Mouse (Mus musculus): Measurements from ENCODE around the gene Klhl23.
"Not testable (repeated sequence)": the region's sequence is repeated elsewhere in the genome, so short reads cannot be mapped to it uniquely, and the experiment has no call there.

Klhl23 gene

DNA sequence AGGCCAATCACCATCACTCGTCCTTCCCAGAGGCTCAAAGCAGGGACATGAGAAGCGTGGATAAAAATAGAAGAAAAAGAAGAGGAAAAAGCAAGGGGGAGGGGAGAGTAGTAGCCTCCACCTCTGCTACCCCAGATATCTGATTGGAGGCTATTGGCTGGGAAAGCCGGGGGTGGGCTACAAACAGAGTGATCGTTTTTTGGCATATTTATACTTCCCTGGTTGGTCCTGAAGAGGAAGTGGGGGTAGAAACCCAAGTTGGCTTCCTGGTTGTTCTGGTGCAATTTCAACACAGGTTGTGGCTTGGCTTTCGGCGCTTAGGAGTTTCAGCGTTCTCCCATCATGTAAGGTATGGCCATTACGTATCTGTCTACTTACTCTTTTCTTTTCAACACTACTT, at the start of gene Klhl23:
Gene Klhl23, plus strand, starts transcription at position 234 of the 400 bp plus-strand sequence.
- in situ Hi-C loops (cut with MboI; ENCODE audit: unreplicated experiment in 2 of 2) = no loop called here

DNA sequence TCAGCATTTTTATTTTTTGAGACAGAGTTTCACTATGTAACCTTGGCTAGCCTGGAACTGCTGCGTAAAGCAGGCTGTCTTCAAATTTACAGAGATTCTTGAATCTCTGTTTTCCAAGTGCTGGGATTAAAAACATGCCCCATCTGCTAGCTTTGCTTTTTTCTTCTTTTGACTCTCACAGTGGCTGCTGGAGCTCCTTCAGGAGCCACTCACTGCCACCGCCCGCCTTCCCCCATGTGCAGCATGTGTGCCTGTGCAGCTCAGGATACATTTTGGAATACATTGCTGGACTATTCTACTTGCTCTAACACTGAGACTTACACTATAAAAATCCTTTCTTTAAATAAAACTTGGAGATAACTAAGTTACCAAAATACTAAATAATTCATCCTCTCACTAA, 48.4 kb upstream of the Klhl23 start:
- in situ Hi-C loops (cut with MboI; ENCODE audit: unreplicated experiment in 2 of 2) = loop anchor here in 1 of 2 experiments (10.0 kb wide), 1 partner anchor 139 kb away; no protein-coding TSS in a partner anchor

DNA sequence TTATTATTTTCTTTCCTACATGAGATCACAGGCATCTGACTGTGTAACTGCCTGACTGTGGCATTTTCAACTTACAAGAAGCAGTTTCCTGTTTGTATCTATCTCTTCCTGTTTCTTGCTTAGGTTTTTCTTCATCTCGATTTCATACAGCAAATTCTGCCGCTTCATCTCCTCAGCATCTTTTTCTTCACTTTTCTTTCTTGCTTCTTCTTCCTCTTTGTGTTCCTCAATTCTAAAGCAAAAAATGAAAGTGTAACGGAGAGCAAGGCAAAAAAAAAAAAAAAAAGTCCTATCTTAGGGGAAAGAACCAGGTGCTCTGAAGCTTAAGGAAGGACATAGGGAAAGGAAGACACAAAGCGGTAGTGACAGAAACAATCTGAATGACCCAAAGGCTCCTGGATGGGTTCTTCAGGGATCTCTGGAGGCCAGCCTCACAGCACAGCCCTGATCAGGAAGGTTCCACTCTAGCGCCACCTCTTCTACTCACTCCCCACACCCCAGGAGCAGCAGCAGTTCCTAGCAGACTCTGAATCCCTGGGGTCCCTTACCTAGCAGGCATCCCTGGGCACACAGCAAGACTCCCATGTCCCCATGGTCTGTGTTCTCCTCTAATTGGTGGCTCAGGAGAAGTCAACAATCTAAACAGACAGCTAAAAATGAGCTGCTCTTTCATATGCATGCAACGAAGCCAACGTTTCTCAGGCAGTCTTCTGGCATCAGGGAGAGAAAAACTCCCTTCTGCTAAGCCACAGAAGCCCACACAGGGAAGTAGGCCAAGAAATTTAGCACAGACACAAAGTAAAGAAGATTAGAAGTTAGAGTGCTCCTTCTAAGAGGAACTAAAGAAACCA, 43.5 kb upstream of the Klhl23 start:
- in situ Hi-C loops (cut with MboI; ENCODE audit: unreplicated experiment in 2 of 2) = loop anchor here in 1 of 2 experiments (10.0 kb wide), 1 partner anchor 143 kb away; no protein-coding TSS in a partner anchor

DNA sequence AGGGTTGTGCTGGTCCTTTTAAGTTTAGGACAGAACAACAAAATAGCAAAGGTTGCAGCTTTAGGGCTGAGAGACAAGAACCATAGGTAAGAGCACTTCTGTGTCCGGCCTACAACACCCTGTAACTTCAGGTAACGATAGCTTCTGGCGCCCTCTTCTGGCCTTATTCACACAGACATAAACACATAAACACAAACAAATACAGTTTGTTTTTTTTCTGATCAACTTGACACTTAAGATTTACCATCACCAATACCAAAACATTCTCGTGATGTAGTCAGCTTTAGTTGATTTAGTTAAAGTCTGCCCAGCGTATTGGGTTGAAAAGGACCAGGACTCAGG, 42.9 kb upstream of the Klhl23 start:
- in situ Hi-C loops (cut with MboI; ENCODE audit: unreplicated experiment in 2 of 2) = loop anchor here in 1 of 2 experiments (10.0 kb wide), 1 partner anchor 144 kb away; no protein-coding TSS in a partner anchor

DNA sequence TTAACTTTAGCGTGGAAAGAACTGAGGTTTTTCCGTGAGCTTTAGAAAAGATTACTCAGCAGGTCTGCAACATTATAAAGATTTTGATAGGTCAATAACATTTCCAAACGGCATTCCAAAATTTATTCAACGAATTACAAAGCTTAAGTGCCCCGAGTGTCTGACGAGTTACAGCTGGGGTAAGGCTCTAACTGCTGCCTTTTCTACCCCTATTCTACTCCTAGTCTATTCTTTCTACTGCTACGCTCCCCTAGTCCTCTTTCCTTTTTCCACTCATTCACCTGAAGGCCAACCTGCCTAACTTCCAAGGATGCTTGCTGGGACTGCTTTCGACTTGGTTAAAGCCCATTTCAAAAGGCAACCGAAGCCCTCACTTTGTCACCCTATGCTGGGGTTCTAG, 32.8 kb upstream of the Klhl23 start:
- in situ Hi-C loops (cut with MboI; ENCODE audit: unreplicated experiment in 2 of 2) = no loop called here

DNA sequence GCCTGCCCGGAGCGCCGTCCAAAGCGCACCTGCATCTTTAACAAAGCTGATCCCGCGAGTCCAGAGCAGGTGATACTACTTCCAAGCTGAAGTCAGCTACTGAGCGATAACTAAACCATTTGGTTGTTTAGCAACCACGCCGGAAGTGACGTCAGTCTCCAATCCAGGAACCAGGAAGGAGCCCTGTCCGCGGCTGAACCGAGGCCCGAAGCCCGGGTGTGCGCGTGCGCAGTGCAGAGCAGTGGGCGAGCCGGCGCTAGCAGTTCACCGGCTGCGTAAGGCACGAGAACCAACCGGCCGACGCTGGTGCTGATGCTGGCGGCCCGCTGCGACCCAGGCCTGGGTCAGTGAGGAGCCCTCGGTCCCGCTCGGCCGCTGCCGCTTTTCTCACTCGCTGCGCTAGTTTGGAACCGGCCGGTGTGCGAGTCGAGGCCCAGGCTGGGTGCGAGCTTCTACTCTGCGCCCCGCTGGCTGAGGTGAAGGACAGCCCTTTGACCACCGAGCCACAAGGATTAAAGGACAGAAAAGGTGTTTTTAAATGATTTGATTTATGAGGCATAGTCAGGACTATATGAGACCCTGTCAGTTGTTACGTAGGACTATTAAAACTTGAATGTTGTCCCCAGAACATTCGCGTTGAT, 32.2 kb upstream of the Klhl23 start, which contains the start of the genes Ccdc173 and Phospho2:
Gene Ccdc173, minus strand, starts transcription at position 147 of the 641 bp plus-strand sequence.
Gene Phospho2, plus strand, starts transcription at position 195 of the 641 bp plus-strand sequence.
- in situ Hi-C loops (cut with MboI; ENCODE audit: unreplicated experiment in 2 of 2) = loop anchor here in 1 of 2 experiments (5.0 kb wide), 1 partner anchor 152 kb away; no protein-coding TSS in a partner anchor

DNA sequence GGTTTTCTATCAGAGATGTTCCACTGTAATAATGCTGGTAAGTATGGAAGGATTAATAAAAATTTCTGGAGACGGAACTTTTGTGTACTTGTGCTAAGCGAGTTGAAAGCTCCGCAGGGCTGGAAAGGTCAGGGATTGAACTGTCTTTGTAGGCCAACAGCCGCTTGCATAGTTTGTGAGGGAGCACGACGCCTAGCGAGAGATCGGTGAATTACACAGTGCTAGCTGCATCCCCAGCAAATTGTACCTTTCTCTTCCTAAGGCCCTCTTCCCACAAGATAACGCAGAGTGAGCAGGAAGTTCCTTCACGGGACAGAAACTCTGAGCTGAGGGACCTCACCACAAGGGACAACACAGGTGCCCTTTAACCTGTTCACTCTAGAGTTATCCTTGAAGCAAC, 31.5 kb upstream of the Klhl23 start:
- in situ Hi-C loops (cut with MboI; ENCODE audit: unreplicated experiment in 2 of 2) = loop anchor here in 1 of 2 experiments (5.0 kb wide), 1 partner anchor 153 kb away; no protein-coding TSS in a partner anchor

DNA sequence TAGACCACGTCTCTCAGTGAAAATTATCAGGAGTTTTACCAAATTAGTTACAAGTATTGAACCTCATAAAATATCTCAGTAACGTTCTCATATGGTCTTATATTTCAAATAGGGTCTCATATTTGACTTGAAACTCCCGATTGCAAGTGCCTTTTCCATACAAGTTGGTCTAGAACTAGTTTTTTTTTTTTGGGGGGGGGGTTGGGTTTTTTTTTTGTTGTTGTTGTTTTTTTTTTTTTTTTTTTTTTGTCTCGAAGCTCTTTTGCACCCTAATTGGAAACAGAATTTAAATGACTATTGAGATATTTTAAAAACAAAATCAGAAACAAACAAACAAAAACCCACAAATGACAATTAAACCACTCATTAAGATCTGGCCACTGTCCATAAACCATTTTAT, 31.0 kb upstream of the Klhl23 start:
- in situ Hi-C loops (cut with MboI; ENCODE audit: unreplicated experiment in 2 of 2) = loop anchor here in 1 of 2 experiments (5.0 kb wide), 1 partner anchor 153 kb away; no protein-coding TSS in a partner anchor

DNA sequence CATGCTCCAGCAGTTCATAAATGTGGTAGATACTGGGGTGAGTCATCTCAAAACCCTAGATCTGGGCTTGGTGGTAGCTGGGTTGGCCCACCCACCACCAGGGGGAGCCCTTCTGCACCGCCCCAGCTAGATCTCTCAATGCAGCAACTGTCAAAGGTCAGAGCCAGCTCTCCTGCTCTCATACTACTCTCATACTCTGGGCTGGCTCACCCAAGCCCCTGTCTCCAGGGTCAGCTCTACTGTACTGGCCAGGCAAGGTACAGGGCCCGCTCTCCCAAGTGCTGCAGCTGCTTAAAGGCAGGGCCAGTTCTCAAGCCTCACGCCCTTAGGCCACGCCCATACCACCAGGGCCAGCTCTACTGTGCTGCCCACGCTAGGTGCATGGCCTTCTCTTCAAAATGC, 18.8 kb upstream of the Klhl23 start:
- in situ Hi-C loops (cut with MboI; ENCODE audit: unreplicated experiment in 2 of 2) = no loop called here

DNA sequence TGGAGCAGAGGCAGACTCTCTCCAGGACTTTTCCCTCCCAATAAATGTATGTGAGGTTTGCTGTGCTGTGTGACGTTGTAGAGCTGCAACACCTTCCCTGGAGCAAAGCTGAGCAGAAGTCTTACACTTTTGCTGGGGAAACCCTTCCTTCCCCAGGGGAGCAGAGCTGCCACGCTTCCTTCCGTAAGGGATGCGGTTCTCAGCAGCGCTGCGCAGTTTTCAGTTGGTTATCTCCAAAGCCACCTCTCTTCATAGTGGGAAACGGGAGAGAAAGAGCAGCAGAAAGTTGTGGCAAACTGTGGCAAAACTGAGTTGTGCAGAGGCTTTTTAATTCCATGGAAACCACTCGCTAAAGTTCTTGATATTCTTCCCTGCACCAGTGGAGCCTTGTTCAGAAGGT, 18.0 kb upstream of the Klhl23 start:
- in situ Hi-C loops (cut with MboI; ENCODE audit: unreplicated experiment in 2 of 2) = no loop called here

DNA sequence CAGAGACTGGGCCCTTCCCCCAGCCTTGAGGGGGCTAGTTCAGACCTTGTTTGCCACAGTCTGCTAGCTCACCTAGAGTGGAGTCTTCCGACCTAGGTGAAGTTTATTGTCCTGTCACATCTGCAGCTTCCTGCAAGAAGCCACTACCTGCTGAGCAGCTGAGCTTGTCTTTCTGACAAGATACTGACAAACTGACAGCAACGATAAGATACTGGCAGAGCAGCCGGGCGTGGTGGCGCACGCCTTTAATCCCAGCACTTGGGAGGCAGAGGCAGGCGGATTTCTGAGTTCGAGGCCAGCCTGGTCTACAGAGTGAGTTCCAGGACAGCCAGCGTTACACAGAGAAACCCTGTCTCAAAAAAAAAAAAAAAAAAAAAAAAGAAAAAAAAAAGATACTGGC, 17.1 kb upstream of the Klhl23 start:
- in situ Hi-C loops (cut with MboI; ENCODE audit: unreplicated experiment in 2 of 2) = not testable (repeated sequence)

DNA sequence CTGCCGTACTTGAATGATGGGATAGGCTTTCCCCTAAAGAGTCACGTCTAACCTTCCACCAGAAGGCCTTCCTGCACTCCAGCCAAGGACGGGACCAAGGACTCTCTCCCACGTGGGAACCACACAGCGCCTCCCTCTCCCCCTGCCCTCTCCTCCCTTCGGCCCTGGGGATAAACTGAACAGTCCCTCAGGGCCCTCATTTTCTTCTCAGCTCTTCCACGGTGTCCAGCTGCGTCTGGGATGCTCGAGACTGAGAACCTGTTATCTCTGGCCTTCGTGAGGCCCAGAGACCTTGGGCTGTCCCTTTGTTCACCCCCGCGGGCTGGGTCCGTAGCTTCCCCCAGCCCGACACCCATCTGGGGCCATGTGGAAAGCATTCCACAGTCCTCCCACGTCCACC, 11.6 kb upstream of the Klhl23 start:
- in situ Hi-C loops (cut with MboI; ENCODE audit: unreplicated experiment in 2 of 2) = no loop called here

DNA sequence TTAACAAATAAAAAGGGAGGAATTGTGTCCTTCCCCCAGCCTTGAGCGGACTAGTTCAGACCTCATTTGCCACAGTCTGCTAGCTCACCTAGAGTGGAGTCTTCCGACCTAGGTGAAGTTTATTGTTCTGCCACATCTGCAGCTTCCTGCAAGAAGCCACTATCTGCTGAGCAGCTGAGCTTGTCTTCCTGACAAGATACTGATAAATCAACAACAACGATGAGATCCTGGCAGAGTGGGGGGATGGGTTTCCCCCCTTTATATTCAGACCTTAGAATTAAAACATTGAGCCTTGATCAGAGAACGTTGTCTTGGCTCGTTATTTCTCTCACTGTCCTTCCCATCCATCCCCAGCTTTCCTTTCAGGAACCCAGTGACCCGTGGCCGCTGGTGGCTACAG, 10.4 kb upstream of the Klhl23 start:
- in situ Hi-C loops (cut with MboI; ENCODE audit: unreplicated experiment in 2 of 2) = not testable (repeated sequence)

DNA sequence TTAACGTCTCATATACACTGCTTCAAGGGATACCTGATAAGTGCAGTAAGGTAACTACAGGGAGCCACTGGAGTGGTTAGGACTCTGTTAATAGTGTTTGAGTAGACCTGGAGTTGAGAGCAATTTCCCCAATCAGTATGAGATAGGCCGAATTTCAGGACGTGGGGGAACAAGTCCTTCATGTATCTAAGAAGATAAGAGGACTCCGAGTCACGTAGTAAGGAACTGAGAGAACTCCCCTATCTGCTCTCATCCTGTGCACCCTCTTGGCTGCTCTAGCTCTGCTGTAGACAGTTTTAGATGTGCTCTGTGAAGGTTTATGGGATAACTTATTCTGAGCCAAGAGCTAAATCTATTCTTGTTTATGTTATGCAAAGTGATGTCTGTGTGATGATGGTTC, 5.2 kb upstream of the Klhl23 start:
- in situ Hi-C loops (cut with MboI; ENCODE audit: unreplicated experiment in 2 of 2) = no loop called here

DNA sequence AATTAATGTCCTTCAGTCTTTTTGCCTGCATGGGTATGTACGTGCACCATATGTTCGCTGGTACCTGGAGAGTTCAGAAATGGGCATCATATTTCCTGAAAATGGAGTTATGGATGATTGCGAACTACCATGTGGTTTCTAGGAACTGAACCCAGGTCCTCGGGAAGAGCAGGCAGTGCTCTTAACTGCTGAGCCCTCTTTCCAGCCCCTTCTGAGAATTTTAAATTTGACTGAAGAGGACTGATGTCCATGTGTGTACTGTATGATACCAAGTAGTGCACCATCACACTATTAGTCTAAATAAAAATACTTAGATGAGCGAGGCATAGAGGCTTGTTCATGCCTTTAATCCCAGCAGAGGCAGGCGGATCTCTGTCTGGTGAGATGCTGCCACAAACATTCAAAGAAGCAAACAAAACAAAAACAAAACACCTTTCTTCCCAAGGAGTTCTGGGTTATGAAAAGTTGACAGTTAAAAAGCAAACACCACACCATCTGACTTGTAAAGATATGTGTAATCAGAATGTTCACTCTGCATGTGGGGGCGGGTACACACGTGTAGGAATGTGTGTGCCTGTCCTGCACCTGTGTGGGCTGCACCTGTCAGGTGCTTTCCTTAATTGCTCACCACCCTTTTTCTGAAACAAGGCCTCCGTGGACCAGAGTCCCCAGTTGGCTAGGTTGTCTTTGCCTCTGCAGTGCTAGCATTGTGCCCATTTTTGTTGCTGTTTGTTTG, 3.2 kb upstream of the Klhl23 start:
- in situ Hi-C loops (cut with MboI; ENCODE audit: unreplicated experiment in 2 of 2) = no loop called here

DNA sequence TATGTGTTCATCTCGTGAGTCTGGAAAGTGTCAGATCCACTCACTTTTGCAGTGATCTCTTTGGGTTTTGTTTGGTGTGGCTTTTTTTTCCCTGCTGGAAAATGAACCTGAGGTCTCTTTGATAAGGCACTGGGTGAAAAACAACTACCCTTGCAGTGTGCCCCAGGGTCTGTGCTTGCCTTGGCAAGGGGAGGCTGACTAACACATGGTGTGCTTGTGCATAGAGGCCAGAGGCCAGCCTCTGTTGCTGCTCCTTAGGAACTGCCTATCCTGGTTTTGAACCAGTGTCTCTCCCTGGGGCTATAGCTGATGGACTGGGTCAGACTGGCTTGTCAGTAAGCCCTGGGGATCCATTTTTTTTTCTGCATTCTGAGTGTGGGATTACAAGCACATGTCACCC, 1.5 kb upstream of the Klhl23 start:
- in situ Hi-C loops (cut with MboI; ENCODE audit: unreplicated experiment in 2 of 2) = no loop called here

DNA sequence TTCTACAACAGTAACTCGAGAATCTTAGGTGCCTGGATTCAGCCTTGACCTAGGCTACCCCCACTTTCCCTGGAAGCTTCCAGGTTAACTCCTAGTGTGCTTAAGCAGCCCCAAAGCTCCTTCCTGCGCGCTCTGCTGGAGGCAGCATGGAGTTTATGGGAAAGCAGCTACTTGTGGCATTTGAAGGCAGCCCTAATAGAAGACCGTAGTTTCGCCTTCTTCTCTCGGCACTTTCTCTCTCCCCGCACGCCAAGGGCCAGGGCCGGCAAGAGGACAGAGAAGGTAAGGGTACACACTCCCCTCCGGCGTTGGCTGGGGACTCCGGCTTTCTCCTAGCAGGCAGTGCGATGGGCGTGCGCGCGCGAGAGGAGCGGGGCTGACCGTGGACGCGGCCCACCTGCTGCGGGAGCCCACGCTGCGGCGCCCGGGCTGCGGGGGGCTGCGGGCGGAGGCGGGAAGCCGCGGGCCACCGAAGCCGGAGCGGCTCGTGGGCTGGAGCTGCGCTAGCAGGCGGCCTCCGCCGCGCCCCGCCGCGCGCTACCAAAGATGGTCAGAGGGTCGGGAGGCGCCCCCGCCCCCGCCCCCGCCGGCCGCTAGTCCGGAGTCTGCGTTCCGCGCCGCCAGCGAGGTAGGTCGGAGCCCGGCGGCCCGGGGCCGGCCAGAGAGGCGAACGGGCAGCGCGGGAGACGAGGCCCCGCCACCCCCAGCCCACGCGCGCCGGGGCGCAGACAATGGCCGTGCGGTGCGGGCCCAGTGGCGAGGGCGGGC, 801 bp downstream of the Klhl23 start:
- in situ Hi-C loops (cut with MboI; ENCODE audit: unreplicated experiment in 2 of 2) = no loop called here

DNA sequence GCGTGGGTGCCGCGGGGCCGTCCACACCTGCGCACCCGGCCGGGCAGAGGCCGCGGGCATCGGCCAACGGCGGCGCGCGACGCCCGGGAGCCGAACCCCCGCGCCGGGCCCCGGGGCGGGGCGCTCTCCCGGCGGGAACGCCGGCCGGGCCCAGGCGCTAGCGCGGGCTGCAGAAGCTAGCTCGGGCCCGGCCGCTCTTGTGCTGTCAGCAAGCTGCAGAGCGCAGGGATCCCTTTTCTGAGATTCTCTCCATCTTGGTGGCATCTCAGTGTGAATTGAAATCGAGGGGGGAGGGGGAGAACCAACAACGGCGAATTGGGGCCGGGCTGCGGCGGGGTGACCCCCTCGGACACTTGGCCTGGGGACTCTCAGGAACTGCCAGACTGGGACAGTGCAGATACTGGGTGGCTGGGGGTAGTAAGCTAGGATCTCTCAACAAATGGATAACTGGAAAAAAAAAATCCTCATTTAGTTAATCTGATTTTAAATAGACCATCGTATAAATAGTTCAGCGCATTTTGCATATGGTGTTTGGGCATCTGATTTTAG, 1.5 kb downstream of the Klhl23 start:
- in situ Hi-C loops (cut with MboI; ENCODE audit: unreplicated experiment in 2 of 2) = no loop called here

DNA sequence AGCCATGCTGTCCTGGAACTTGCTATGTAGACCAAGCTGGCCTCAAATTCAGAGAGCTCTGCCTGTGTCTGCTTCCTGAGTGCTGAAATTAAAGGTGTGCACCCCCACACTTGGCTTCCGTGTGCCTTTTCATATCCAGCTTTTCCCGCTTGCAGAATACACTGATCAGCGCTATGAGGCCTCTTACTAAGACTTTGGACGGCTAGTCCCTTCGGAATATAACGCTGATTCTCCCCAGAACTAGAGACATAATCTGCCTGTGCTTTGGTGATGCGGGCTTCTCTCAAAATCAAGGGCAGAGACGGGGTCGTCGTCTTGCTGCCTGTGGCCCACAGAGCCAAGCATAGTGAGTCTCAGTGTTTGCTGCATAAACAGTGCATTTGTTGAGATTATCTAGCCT, 4.2 kb downstream of the Klhl23 start:
- in situ Hi-C loops (cut with MboI; ENCODE audit: unreplicated experiment in 2 of 2) = loop anchor here in 1 of 2 experiments (25.0 kb wide), 2 partner anchors 386 to 736 kb away; partner anchors contain the start of gene Gad1

DNA sequence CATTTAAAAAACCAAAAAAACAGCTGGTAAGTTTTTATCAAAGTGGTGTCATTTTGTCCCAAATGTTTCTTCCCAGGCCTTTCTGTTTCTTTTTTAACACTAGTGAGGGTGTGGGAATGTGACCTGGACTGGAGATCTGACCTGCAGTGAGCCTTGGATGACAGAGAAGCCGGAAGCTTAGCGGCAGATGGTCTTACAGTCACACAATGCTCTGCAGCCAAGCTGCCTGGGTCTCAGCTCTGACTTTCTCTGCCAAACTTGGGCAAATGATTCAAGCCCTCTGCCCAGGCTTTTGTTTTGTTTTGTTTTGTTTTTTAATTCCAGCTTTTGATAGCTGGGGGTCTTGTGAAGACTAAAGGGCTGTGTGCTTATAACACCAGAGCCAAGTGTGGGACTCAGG, 4.6 kb downstream of the Klhl23 start:
- in situ Hi-C loops (cut with MboI; ENCODE audit: unreplicated experiment in 2 of 2) = loop anchor here in 1 of 2 experiments (25.0 kb wide), 2 partner anchors 386 to 736 kb away; partner anchors contain the start of gene Gad1

All from v-Abl transformed pro-B cells (cell line).